Comparison of ENCODE assay signal across 16 mouse cellular contexts in genomic region chr12:81751116-81751515, GRCm38 (mm10). TPM values are rescaled to one million over a fixed set of nuclear protein-coding genes. Genes with fewer than 3 reads are reported as not detected.
DNase-seq lines count a peak whose midpoint lies in the region; ATAC-seq and TF ChIP-seq lines count a peak whose summit lies in the region.
"Had no signal": no experiment of that assay in that cellular context is flagged by ENCODE, and none has a peak within 500 bp of the region (broad histone marks: within the 10 kb centered on the region; RNA-seq: fewer than 3 reads in every experiment).

No protein-coding gene starts in this region.

- no peaks in the 10 kb centered on the region for H3K9me3 ChIP-seq in hindbrain, embryonic 11.5 days (ENCODE audit: control insufficient read depth, low read length)
- H3K9me3 ChIP-seq: forebrain, embryonic 10.5 days; limb, embryonic 12.5 days had no signal

- no peak for TF ChIP-seq POLR2A in kidney, adult 2 months (IDR thresholded peaks at IDR 0.05; ENCODE audit: low read depth, low read length)

- peak; percentile 42 for ATAC-seq in megakaryocyte, adult 5-6 weeks (ENCODE audit: poor library complexity, severe bottlenecking)
- no peak for ATAC-seq in hindbrain, embryonic 11.5 days (ENCODE audit: low FRiP score)
- ATAC-seq: lung, postnatal 0 days; midbrain, embryonic 16.5 days had no signal

- DNase-seq in kidney, adult 2 months = peak; percentile 17
- no peak for DNase-seq in kidney, adult 9 months
- peak; percentile 87 for DNase-seq in A20 (ENCODE audit: low read depth, low spot score)
- peak; percentile 66 to 71 for DNase-seq in adrenal gland, postnatal 36 days
- no peak for DNase-seq in cerebellum, postnatal 10 days
- DNase-seq in hindbrain, embryonic 11.5 days (ENCODE audit: low spot score) = no peak
- no peak for DNase-seq in retina, embryonic 14.5 days (ENCODE audit: low spot score)
- DNase-seq: cerebellum, adult 9-10 months; heart, postnatal 14 days; kidney, postnatal 10 days; right cerebral cortex, postnatal 4 days had no signal

- H3K4me3 ChIP-seq in kidney, adult 2 months (ENCODE audit: insufficient read depth, low read depth, low read length) = no peak overlapping the region
- H3K4me3 ChIP-seq in hindbrain, embryonic 11.5 days (ENCODE audit: low read depth, low read length) = no peak overlapping the region
- H3K4me3 ChIP-seq: forebrain, embryonic 10.5 days; limb, embryonic 12.5 days had no signal

- no peaks in the 10 kb centered on the region for H3K36me3 ChIP-seq in kidney, adult 2 months (ENCODE audit: control insufficient read depth, insufficient read depth, low read length)
- no peaks in the 10 kb centered on the region for H3K36me3 ChIP-seq in hindbrain, embryonic 11.5 days (ENCODE audit: control insufficient read depth, insufficient read depth, low read length)
- H3K36me3 ChIP-seq: forebrain, embryonic 10.5 days; limb, embryonic 12.5 days had no signal

- H3K27me3 ChIP-seq in kidney, adult 2 months (replicated peaks; ENCODE audit: control insufficient read depth, insufficient read depth, low read length) = no peaks in the 10 kb centered on the region
- no peaks in the 10 kb centered on the region for H3K27me3 ChIP-seq in hindbrain, embryonic 11.5 days (ENCODE audit: control insufficient read depth, insufficient read depth, low read length)
- H3K27me3 ChIP-seq: limb, embryonic 12.5 days had no signal

- no peaks in the 10 kb centered on the region for H3K4me1 ChIP-seq in kidney, adult 2 months (ENCODE audit: control insufficient read depth, insufficient read depth, low read length)
- no peaks in the 10 kb centered on the region for H3K4me1 ChIP-seq in hindbrain, embryonic 11.5 days (replicated peaks; ENCODE audit: control insufficient read depth, insufficient read depth, low read length)

- 68% methylated on average over 4 of the region's 4 CpGs for WGBS in kidney, adult 2 months
- 81% methylated on average over 4 of the region's 4 CpGs for WGBS in hindbrain, embryonic 11.5 days

- H3K9ac ChIP-seq in hindbrain, embryonic 11.5 days (ENCODE audit: low read depth, low read length) = no peak overlapping the region
- H3K9ac ChIP-seq: limb, embryonic 12.5 days had no signal

- no peak for TF ChIP-seq CTCF in kidney, adult 2 months (conservative IDR thresholded peaks at IDR 0.05; ENCODE audit: insufficient read depth, insufficient read length, low read depth, low read length)

- no peak overlapping the region for H3K4me2 ChIP-seq in hindbrain, embryonic 11.5 days (replicated peaks; ENCODE audit: low read depth, low read length)
- H3K4me2 ChIP-seq: limb, embryonic 12.5 days had no signal

- no peak overlapping the region for H3K27ac ChIP-seq in kidney, adult 2 months (ENCODE audit: insufficient read depth, low read depth, low read length)
- no peak overlapping the region for H3K27ac ChIP-seq in hindbrain, embryonic 11.5 days (ENCODE audit: low read depth, low read length)
- H3K27ac ChIP-seq: forebrain, embryonic 10.5 days; limb, embryonic 12.5 days had no signal

RNA-seq across cellular contexts. Expression of gene Map3k9, which starts 29.9 kb away (rescaled TPM):
- 3.4 and 3.9 TPM in 2 replicates for polyA plus RNA-seq in kidney, adult 2 months (2012; rRNA removed)
- 1 to 10 TPM; 1.2 to 3.4 TPM for total RNA-seq in adrenal gland, postnatal 36 days (2021)
- total RNA-seq in megakaryocyte, adult 5-6 weeks (2015) = 4.6 TPM in 2 replicates
- total RNA-seq in megakaryocyte, adult 5-6 weeks (2017) = 6.3 and 11.0 TPM in 2 replicates
- polyA plus RNA-seq in hindbrain, embryonic 11.5 days (2014; fragmentation: Nextera tagmentation; extraction: Ambion mirVana) = 2.5 and 3.4 TPM in 2 replicates

Comparison
In these comparisons a context has a peak if more than half of its experiments do, and no peak if none do; other contexts are left out.
1. DNase-seq: peak in kidney, adult 2 months (single experiment), A20 (single experiment) and adrenal gland, postnatal 36 days (2 of 2); none in kidney, adult 9 months (single experiment), cerebellum, postnatal 10 days (0 of 2), hindbrain, embryonic 11.5 days (single experiment) and retina, embryonic 14.5 days (single experiment).